Mouse (Mus musculus) heart, embryonic 16.5 days (tissue): ENCODE measurements around the gene Dnase1l3. TPM values are rescaled to one million over a fixed set of nuclear protein-coding genes. Genes with fewer than 3 reads are reported as not detected.

ENCODE experiments used
- ATAC-seq: fragments of 200-750 bp; cut with Nextera tagmentation; replicated peaks from 2 replicates; pipeline ENCODE4 v1.8.0; 2017; ENCODE audit warnings: moderate number of reproducible peaks; ENCODE audit not compliant: insufficient read depth, low FRiP score; ENCODE audit errors: extremely low read depth
- H3K27ac ChIP-seq: fragments of 300-500 bp; sonication (generic); 2 replicates; pipeline ENCODE4 v1.5.1; 2014; ENCODE audit warnings: mild to moderate bottlenecking, low read length, control low read depth, moderate library complexity
- H3K27me3 ChIP-seq: fragments of 300-500 bp; sonication (generic); 2 replicates; pipeline ENCODE4 v1.6.1; 2014; ENCODE audit warnings: low read length, mixed read lengths; ENCODE audit not compliant: control insufficient read depth, insufficient read depth
- H3K36me3 ChIP-seq: fragments of 300-500 bp; sonication (generic); 2 replicates; pipeline ENCODE4 v1.6.1; 2014; ENCODE audit not compliant: control insufficient read depth, insufficient read depth
- H3K4me1 ChIP-seq: fragments of 300-500 bp; sonication (generic); 2 replicates; pipeline ENCODE4 v1.6.1; 2014; ENCODE audit warnings: low read length, mixed read lengths; ENCODE audit not compliant: control insufficient read depth, insufficient read depth
- H3K4me2 ChIP-seq: fragments of 300-500 bp; sonication (generic); 2 replicates; pipeline ENCODE4 v1.6.1; 2014; ENCODE audit warnings: low read depth, mild to moderate bottlenecking, control low read depth, low read length
- H3K4me3 ChIP-seq: fragments of 300-500 bp; sonication (generic); 2 replicates; pipeline ENCODE4 v1.5.1; 2014; ENCODE audit warnings: mild to moderate bottlenecking, control low read depth, low read length
- H3K9ac ChIP-seq: fragments of 300-500 bp; sonication (generic); 2 replicates; pipeline ENCODE4 v1.6.1; 2014; ENCODE audit warnings: low read length, control low read depth
- H3K9me3 ChIP-seq: fragments of 300-500 bp; sonication (generic); replicated peaks from 2 replicates; pipeline ENCODE4 v1.6.1; 2016; ENCODE audit warnings: low read length; ENCODE audit not compliant: control insufficient read depth
- WGBS: fragments of 180-500 bp; shearing (Covaris S2); extraction: QIAGEN DNeasy Blood & Tissue Kit; methylation state at CpG from one replicate; pipeline ENCODE4 v1.1.7; 2014; 5-methylcytosine and 5-hydroxymethylcytosine counted together
- polyA plus RNA-seq: library from polyadenylated mRNA; unstranded; fragments of >200 nt; fragmentation: Nextera tagmentation; extraction: Ambion mirVana; gene quantifications from 2 replicates; pipeline ENCODE4 v1.2.1, GENCODE M21; 2015

Dnase1l3 gene
- 0.62 and 1.1 TPM in 2 replicates for polyA plus RNA-seq

DNA sequence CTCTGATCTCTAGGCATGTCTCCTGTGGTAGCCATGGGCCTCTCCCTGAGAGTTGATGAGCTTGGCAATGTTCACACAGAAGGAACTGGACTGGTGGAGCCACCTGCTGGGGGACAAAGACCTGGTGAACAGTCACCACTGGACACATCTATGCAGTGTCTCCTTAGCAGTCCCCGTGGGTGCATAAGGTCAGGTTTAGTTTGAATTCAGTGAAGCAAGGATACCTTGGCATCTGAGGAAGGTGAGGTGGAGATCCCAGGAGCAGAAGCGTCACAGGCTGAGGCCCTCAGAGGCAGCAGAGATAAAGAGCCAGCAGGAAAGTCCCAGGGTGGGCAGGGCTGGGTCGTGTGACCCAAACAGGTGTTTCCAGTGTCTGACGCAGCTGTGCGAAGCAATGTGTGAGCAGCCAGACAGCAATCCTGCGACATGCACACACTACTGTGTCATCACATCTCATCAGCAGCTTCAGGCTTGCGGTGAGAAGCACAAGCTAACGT is at the start of gene Dnase1l3:
Gene Dnase1l3 (minus strand): TSS at position 303 of the 497 bp plus-strand sequence.
- Histone ChIP-seq H3K27me3 (no peaks in the 10 kb centered on the region), H3K27ac (no peak within 1 kb of the TSS), H3K4me2 (no peak within 1 kb of the TSS), H3K9me3 (no peaks in the 10 kb centered on the region), H3K36me3 (no peaks in the 10 kb centered on the region), H3K9ac (no peak within 1 kb of the TSS), H3K4me3 (no peak within 1 kb of the TSS), H3K4me1 (peaks cover 6% of the 10 kb centered on the region)
- no peak for ATAC-seq
- 49% methylated on average over 8 of the region's 8 CpGs for WGBS

DNA sequence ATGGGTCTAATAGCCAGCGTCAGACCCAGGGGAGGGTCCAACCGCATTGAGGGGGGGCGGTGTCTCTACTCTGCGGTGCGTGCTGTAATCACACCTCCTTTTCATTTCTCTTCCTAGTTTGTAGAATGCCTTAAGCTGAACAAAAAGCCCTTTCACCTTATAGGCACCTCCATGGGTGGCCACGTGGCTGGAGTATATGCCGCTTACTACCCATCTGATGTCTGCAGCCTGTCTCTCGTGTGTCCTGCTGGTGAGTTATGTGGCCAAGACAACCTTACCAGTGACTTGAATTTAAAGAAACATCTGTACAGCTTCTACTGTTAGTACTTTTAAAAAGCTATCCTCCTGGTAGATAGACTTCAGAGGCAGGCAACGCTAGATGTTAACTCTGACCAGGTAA is 48.2 kb upstream of the Dnase1l3 start:
- ATAC-seq = no peak
- H3K4me1 ChIP-seq = no peaks in the 10 kb centered on the region
- no peak overlapping the region for H3K27ac ChIP-seq
- H3K4me2 ChIP-seq = no peak overlapping the region
- no peaks in the 10 kb centered on the region for H3K27me3 ChIP-seq
- no peaks in the 10 kb centered on the region; the same call in 1 of the 2 replicates for H3K36me3 ChIP-seq
- H3K4me3 ChIP-seq = no peak overlapping the region
- 89% methylated on average over 9 of the region's 9 CpGs for WGBS
- no peak overlapping the region for H3K9ac ChIP-seq
- H3K9me3 ChIP-seq = no peaks in the 10 kb centered on the region

DNA sequence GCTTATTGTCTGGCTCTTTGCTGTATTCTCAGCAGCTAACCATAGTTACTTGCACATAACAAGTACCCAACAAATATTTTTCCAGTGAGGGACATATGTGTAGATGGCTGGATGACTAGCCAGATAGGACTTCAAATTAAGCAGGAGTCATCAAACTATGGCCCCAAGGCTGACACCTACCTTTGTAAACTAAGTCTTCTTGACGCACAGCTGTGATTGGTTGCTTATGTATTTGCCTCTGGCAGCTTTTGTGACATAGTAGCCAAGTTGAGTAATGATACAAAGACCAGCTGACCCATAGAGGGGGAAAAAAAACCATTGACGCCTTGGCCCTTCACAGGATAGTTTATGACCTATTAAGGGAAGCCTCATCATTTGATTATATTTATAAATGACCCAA is 47.7 kb upstream of the Dnase1l3 start:
- Histone ChIP-seq H3K4me3 (no peak overlapping the region), H3K9me3 (no peaks in the 10 kb centered on the region), H3K4me2 (no peak overlapping the region), H3K27me3 (no peaks in the 10 kb centered on the region), H3K27ac (no peak overlapping the region), H3K9ac (no peak overlapping the region), H3K4me1 (no peaks in the 10 kb centered on the region), H3K36me3 (no peaks in the 10 kb centered on the region; the same call in 1 of the 2 replicates)
- no peak for ATAC-seq
- 79% methylated on average over 2 of the region's 2 CpGs for WGBS

DNA sequence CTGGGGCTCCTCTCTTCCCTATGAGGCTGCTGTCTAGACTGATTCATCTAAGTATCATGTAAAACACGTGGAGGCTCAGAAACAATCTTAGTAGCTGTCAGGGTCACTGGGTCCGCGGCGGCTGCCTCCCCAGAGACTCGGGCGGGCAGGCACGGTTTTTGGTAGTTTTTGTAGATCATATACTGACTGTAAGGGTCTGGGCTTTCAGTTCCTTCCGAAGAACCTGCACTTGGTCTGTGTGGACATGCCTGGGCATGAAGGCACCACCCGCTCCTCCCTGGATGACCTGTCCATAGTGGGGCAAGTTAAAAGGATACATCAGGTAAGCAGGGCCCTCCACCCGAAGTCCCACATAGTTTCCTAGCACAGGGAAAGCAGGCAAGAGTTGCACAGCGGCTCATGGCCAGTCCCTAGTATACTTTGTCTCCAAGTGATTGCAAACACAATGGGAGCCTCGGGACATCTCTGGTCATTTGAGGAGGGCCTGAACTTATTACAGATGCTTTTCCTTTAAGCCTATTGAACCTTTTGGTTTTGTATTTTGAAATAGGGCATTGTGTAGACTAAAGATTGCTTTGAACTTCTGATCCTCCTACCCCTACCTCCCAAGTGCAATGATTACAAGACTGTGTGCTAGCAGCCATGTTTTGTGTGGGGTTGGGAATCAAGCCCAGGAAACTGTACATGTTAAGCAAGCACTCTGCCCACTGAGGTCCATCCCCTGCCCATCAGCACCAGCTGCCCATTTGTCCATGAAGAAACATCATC is 46.7 kb upstream of the Dnase1l3 start:
- Histone ChIP-seq H3K4me2 (no peak overlapping the region), H3K4me3 (no peak overlapping the region), H3K27ac (no peak overlapping the region), H3K36me3 (no peaks in the 10 kb centered on the region), H3K9ac (no peak overlapping the region), H3K4me1 (no peaks in the 10 kb centered on the region), H3K9me3 (no peaks in the 10 kb centered on the region), H3K27me3 (no peaks in the 10 kb centered on the region)
- 84% methylated on average over 12 of the region's 12 CpGs for WGBS
- ATAC-seq = no peak

DNA sequence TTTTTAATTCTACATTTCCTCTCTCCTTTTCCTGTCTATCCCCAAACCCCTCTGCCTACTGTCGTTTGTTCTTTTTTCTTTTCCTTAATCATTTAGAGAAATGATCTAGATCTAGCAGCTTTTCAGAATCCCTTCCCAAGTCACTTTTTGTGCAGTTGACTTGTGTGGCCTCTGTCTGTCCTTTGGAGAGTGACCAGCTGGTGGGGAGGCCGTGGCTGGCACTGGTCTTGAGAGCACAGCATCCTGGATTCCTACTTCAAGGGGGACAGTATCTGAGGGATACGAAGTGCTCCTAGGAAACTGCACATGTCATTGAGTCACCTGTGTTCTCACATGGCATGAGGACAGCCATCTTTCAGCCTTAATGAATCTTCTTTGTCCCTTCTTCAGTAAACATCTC is 45.8 kb upstream of the Dnase1l3 start:
- 61% methylated on average over 3 of the region's 3 CpGs for WGBS
- Histone ChIP-seq H3K4me2 (no peak overlapping the region), H3K9ac (no peak overlapping the region), H3K27ac (no peak overlapping the region), H3K4me3 (no peak overlapping the region), H3K9me3 (no peaks in the 10 kb centered on the region), H3K36me3 (no peaks in the 10 kb centered on the region), H3K4me1 (no peaks in the 10 kb centered on the region), H3K27me3 (no peaks in the 10 kb centered on the region)
- no peak for ATAC-seq

DNA sequence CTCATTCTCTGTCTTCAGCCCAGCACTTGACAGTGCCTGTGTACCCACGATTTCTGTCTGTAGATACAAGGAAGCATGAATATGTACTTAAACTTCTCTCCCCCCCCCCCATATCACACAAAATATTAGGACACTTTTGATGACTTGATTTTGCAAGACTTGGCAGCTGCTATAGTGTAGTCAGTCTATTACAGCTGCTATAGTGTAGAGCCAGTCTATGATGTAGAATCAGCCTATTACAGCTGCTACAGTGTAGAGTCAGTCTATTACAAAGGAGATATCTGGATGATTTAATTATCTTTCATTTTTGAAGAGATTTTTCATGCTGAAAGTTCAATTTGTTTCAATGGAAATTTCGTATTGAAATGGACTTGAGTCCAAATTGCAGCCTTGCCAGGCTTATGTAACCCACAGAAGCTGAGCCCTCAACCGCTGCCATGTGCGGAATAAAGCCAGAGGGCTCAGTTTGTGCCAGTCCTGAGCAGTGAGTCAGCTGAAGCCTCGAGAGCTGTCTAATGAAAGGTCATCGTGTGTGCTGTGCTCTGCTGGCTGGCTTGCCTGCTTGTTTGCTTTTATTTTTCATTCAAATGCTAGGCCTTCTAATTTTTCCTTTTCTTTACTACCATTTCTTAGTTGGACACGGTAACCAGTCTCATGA is 44.5 kb upstream of the Dnase1l3 start:
- H3K4me1 ChIP-seq = no peaks in the 10 kb centered on the region
- 72% methylated on average over 7 of the region's 7 CpGs for WGBS
- no peaks in the 10 kb centered on the region for H3K9me3 ChIP-seq
- H3K4me3 ChIP-seq = no peak overlapping the region
- H3K27ac ChIP-seq = no peak overlapping the region
- H3K36me3 ChIP-seq = no peaks in the 10 kb centered on the region
- H3K9ac ChIP-seq = no peak overlapping the region
- ATAC-seq = no peak
- no peaks in the 10 kb centered on the region for H3K27me3 ChIP-seq
- no peak overlapping the region for H3K4me2 ChIP-seq

DNA sequence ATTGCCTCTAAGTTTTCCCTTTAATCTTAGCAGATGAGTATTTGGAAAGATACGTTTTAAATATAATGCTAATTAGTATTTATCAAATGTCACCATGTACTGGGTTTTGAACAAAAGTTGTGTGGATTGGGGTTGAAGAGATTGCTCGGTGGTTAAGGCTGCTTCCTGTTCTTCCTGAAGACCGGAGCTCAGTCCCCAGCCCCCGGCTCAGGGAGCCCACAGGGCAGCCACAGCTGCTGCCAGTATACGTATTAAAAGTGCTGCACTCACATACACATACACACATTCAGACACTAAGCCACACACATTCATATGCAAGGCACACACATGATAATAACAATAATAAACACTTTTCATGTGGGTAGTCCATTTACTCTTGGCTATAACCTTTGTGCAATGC is 43.8 kb upstream of the Dnase1l3 start:
- H3K9me3 ChIP-seq = no peaks in the 10 kb centered on the region
- H3K4me2 ChIP-seq = no peak overlapping the region
- H3K4me3 ChIP-seq = no peak overlapping the region
- no peak overlapping the region for H3K27ac ChIP-seq
- ATAC-seq = no peak
- no peaks in the 10 kb centered on the region for H3K4me1 ChIP-seq
- H3K27me3 ChIP-seq = no peaks in the 10 kb centered on the region
- no peak overlapping the region for H3K9ac ChIP-seq
- no peaks in the 10 kb centered on the region for H3K36me3 ChIP-seq
- WGBS = 71% methylated on average over 5 of the region's 5 CpGs

DNA sequence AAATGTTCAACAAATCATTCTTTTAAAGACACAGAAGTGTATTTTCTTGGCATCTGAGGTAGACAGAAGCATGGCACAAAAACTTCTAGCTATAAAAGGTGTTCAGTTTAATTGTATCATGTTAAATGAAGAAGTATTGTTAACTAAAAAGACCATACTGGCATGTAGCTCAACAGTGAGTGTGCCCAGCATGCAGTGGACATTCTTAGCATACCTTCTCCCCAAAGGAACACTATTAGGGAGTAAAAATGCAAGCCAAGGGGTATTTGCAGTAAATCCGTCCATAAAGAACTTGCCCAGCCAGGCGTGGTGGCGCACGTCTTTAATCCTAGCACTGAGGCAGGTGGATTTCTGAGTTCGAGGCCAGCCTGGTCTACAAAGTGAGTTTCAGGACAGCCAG is 42.0 kb upstream of the Dnase1l3 start:
- Histone ChIP-seq H3K27ac (no peak overlapping the region), H3K4me1 (no peaks in the 10 kb centered on the region), H3K9ac (no peak overlapping the region), H3K9me3 (no peaks in the 10 kb centered on the region), H3K27me3 (no peaks in the 10 kb centered on the region), H3K36me3 (no peaks in the 10 kb centered on the region), H3K4me3 (no peak overlapping the region), H3K4me2 (no peak overlapping the region)
- 67% methylated on average over 5 of the region's 5 CpGs for WGBS
- ATAC-seq = no peak

DNA sequence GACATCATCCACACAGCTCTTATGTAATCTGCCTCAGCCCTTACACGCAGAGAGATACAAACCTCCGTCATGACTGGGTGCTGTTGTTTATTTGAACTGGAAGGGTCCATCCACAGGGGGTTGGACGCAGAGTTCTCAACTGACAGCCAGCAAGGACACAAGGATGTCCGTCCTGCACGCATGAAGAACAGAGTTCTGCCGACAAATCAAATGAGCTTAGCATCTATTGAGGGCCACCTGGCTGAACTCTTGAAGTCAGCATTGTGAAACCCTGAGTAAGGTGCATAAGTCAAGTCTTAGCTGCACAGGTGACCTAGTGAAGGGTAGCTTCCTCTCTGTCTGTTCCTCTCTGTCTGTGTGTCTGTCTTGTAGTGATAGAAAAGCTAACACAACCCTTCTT is 41.6 kb upstream of the Dnase1l3 start:
- no peak overlapping the region for H3K4me2 ChIP-seq
- WGBS = 85% methylated on average over 6 of the region's 6 CpGs
- H3K9me3 ChIP-seq = no peaks in the 10 kb centered on the region
- H3K4me3 ChIP-seq = no peak overlapping the region
- no peaks in the 10 kb centered on the region for H3K36me3 ChIP-seq
- no peak for ATAC-seq
- no peak overlapping the region for H3K27ac ChIP-seq
- no peaks in the 10 kb centered on the region for H3K27me3 ChIP-seq
- H3K4me1 ChIP-seq = no peaks in the 10 kb centered on the region
- no peak overlapping the region for H3K9ac ChIP-seq
